Mouse (Mus musculus) spleen, postnatal 10 days (tissue): Measurements from ENCODE around the gene Psmd11.

ENCODE experiments used
- DNase-seq, 2 experiments: peaks; one replicate each; pipeline ENCODE4 v3.0.0; 2021 to 2022; ENCODE audit warnings: low spot score in 2 of 2

The Psmd11 gene

DNA sequence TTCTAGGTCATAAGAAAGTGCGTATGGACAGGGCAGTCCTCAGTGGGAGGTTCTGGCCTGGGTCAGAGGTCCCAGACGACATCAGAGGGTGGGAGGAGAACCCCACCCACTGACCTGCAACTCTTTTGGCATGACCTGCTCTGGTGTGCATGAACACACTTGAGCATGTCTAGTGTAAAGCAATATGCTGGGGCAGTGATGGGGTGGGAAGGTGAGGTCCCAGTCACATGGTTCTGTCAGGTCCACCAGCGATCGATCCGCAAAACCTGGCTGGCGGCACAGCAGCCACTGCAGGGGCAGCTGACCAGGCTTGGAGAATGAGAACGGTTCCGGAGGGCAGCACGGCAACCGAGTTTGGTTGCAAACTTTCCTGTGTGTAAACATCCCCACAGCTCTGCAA lies 53.9 kb downstream of the Psmd11 start:
- no peak for DNase-seq

DNA sequence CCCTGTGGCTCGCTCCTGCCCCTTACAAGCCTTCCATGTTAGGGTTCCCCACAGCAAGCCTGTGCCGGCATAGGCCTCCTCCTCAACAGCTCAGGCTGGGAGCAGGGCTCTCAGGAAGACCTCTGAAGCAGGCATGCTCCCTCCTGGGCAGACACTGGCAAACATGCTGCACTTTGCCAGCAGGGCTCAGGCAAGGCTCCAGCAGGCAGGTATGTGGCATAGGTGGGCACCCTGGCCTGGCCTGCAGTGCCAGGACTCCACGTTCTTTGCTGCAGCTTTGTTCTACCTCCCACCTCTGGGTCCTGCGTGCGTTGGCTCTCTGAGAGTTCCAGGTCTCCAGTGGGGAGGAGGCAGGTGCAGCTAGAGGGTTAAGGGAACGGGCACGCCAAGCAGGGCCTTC lies 54.5 kb downstream of the Psmd11 start:
- DNase-seq = no peak

DNA sequence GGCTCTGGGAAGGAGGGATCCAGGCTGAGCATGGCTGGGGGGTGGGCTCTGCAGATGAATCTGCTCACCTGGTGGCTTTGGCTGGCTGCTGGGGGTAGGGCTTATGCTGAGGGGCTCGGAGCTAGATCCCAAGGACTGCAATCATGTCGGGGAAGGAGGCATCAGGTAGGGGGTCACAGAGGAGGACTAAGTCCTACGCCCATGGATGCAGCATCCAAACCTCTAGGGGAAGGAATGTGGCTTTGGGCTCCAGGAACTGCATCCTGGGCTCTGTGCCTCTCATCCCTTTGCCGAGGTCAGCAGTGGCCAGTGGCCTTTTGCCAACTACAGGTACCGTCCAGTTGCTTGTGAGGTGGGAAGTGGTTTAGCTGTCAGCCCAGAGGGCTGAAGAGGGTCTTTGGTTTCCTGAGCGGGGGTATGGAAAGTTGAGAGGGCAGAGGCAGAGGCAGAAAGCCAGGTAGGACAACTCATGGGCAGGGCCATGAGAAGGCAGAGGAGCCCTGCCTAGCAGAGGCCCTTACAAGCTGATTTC lies 55.2 kb downstream of the Psmd11 start:
- DNase-seq = no peak

DNA sequence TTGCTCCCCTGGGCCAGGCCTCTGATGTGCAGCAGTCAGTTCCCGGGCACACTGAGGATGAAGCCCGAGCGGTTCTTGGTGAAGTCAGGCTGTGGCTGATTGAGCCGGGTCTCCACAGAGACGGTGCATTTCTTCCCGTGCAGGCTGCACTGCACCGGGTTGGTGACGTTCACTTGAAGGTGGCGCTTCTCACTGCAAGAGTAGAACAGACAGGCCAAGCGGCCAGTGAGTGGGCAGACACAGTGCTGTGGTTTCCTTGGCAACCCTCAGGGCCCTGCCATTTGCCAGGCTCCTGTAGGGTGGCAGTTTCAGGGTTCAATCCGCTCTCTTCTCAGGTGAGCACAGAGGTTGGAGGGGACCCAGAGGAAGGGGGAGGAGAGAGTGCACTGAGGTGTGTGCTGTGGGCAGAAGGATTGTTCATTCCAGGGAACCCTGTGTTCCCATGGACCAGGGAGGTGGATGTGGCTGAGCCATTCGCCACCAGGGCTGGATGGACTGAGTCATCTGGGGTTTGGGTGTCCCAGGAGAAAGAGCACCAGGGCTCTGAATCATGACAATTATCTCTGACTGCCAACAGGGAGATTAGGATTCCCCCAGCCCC lies 55.9 kb downstream of the Psmd11 start:
- DNase-seq = no peak

DNA sequence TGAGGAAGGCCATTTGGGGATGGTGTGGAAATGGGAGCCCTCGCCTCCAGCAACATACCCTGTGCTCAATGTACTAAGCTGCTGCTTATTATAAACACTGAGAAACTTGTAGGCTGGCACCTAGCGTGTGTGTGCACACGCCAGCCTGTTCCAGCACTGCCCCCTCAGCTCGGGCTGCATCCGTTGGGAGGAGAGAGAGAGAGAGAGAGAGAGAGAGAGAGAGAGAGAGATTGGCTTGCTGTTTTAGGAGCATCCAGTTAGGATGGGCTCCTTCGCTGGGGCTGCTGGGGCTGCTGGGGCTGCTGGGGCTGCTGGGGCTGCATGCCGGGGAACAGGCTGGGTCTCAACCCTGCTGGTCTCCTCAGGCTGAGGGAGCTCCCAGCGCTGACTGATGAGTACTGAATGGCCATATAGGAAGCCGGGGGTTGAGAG lies 56.7 kb downstream of the Psmd11 start:
- DNase-seq = no peak

DNA sequence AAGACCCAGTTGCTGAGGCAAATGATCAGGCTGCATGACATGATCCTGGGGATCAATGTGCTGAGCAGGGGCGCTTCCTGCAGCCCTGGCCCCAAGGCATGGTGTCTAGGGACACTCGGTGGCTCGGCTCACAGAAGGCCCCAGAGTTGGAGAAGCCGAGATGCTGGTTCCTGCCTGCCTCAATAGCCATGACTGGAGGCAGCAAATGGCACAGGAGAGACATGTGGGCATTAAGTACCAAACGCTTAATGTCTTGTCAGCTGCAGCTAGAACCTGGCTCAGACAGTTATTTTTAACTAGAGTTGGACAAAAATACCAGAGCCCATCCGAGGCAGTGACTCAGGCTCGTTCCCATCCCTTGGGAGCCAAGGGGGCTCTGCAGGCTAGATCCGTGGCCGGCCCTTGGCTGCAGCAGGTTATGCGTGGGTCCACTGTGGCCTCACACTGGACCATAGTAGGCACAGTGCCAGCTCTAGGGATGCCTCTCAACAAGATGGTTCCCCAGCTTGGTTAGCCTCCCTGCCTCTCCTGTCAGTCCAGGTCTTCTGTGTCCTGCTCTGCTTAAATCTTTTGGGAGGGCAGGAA lies 57.3 kb downstream of the Psmd11 start:
- DNase-seq = no peak

DNA sequence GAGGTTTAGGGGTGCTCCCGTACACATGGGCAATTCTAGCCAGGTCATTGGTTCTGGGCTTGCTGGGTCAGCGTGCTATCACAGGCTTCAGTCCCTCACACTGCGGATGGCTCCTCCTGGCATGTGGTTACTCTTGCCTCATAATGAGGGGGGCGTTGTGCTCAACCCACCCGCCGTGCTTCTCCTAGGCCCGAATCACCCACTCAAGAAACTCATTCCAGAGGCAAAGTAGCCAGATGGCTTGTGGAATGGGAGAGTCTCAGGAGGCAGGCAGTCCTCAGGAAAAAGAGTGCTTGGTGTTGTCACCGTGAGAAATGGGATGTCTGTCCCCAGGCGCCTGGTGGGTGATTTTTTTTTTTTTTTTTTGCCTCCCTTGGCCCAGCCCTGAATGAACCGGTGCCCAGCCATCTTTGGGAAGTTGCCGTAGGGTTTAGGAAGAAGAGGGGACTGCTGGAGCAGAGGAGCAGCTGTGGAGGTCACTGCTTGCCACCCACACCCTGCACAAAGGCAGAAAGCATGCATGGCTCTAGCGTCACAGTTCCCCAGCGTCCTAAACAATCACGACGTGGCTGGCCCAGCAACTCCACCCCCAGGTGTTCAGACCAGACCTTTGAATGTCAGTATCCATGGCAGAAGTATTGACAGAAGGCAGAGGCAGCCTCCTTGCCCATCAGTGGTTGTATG lies 59.6 kb downstream of the Psmd11 start:
- no peak for DNase-seq

DNA sequence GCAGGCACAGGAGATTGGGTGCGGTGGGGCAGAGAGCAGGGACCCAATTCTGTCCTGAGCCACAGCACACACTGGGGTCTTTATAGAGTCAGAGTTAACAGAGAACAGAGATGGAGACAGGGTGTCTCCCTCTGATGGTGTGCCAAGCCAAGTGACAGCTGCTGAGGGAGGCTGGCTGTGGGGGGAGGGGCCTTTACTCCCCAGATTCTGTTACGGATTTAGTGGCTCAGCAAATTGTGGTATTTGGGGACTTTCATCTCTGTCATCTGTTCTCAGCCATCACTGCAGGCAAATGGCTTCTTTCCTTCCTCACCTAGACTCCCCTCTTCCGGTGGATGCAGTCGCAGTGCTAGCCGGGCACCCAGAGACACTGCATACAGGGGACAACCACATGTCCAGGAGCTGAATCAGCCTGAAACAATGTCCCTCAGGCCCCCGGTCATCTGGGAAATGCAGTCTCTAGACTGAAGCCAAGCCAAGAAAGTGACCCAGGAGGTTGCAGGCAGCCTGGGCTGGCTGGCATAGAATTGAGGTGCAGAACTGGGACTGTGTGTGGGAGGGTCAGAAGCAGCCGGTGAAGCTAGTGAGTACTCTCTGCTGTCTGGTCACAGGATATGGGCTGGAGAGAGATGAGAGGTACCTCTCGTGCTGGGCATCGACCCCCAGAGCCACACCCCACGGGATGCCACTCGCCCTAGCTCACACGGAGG lies 60.9 kb downstream of the Psmd11 start:
- DNase-seq = no peak

DNA sequence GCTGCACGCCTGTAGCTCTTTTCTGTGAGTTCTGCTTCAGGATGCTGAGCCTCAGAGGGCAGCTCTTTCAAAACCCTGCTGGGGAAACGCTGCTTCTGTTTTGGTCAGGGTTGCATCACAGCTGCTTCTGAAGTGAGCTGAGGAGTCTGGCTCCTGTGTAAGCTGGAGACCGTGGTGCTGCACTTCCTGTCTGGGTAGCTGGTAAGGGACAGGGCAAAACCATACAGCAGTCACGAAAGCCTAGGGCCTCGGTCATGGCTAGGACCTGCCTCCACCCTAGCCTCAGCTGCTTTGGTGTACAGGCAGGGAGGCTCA lies 61.4 kb downstream of the Psmd11 start:
- peak in 1 of 2 experiments; percentile 44 for DNase-seq

DNA sequence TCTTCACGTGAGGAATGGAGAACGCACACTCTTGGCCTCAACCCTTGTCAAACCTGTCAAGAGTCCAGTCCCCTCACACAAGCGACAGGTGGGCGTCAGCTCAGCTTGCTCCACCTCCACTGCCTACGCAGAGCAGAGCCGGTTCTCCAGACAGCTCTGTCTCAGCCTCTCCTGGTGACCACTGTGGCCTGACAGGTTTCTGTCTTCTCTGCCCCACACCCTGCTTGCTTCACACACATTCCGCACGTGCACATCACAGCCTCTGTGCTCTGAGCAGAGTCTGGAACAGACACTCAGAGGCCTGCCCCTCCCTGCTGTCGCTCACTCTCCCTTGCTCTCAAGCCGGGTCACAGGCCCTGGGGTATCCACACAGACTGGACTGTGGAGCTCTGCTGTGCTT lies 62.4 kb downstream of the Psmd11 start:
- no peak for DNase-seq

DNA sequence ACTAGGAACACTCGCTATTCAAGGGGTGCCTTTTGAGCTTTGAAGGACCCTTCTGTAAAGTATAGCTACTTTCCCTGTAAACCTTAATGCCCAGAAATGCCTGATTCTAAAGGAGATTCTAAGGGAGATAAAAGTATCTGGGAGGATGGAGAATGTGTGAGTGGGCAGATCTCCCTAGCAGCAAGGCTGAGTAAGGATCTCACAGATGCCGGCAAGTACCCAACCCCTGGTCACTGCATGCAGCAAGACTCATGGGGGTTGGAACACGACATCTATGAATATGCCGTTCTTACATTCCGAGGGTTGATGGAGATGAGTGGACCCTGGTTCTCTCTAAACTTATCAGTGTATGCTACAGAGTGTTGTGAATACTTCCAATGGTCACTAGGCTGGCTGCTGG lies 64.8 kb downstream of the Psmd11 start:
- no peak for DNase-seq

DNA sequence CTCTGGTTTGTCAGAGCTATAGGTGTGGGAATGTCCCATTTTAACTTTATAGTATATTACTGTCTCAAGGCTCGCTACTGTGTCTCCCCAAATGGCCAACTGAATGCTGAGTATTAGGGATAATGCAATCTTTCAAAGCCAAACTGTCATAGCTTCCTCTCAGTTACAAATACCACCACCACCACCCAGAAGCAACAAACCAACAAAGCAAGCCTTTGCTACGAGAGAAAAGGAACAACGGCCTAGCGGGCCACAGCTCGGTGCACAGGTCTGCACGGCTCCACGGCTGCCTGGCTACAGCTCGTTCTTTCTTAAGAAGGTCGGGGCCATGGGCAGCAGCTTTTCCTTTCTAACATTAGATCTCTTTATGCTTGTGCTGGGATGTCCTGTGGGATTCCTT lies 66.4 kb downstream of the Psmd11 start:
- DNase-seq = peak in 1 of 2 experiments; percentile 44

DNA sequence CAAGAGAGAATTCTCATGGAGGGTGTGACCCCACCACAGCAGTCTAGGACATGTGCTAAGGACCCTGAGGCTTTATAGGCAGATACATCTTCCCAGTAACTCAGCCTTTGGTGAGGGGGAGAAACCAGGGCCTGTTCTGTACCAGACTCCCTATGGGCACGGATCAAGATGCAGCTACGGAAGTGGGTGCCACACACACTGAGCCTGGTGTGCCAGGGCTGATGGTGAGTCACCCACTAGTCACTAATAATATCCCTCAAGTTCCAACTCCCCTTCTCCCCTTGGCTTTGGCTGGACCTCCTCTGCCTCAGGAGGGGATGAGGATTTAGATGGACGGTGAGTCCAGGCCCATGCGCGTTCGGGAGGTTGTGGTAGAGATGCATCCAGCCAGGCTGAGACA lies 67.6 kb downstream of the Psmd11 start:
- no peak for DNase-seq

DNA sequence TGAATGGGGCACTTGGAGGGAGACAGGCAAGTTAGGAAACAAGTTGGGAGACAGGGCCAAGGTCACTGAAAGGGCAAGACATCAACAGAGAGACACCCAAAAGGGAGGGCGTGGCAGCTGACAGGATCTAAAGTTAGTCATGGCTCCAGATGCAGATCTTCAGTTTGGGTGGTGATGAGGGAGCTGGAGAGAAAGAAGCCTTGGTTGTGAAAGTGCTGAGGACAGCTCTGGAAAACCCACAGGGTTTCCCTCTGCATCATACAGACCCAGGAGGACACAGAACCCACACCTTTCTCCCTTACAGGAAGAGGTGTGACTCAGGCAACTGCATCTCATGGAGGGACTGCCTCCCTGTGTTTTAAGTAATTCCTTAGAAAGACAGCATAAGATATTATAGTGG lies 68.2 kb downstream of the Psmd11 start:
- no peak for DNase-seq

DNA sequence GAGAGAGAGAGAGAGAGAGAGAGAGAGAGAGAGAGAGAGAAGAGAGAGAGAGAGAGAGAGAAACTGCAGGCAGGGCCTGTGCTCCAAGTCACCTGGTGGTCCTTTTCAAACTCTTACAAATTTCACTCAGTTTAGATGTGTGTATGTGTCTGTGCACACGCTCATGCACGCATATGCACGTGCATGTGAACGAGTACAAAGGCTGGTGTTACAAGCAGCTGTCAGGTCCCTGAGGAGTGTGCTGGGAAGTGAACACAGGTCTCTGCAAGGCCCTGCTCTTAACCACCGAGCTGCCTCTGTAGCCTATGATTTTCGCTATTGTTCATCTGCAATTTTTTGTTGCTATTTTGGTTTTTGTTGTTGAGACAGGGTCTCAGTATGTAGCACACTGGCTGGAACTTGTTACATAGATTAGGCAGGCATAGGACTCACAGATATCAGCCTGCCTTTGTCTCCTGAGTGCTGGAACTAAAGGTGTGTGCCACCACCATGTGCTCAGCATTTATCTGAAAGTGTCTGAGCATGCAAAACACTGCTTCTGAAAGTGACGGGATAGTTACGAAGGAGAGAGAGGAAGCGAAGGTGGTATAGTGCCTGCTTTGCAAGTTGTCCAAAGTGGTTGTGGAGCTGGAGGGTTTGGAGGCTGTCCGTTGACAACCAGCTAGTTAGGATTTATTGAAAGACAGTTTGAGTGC lies 69.0 kb downstream of the Psmd11 start:
- DNase-seq = no peak

DNA sequence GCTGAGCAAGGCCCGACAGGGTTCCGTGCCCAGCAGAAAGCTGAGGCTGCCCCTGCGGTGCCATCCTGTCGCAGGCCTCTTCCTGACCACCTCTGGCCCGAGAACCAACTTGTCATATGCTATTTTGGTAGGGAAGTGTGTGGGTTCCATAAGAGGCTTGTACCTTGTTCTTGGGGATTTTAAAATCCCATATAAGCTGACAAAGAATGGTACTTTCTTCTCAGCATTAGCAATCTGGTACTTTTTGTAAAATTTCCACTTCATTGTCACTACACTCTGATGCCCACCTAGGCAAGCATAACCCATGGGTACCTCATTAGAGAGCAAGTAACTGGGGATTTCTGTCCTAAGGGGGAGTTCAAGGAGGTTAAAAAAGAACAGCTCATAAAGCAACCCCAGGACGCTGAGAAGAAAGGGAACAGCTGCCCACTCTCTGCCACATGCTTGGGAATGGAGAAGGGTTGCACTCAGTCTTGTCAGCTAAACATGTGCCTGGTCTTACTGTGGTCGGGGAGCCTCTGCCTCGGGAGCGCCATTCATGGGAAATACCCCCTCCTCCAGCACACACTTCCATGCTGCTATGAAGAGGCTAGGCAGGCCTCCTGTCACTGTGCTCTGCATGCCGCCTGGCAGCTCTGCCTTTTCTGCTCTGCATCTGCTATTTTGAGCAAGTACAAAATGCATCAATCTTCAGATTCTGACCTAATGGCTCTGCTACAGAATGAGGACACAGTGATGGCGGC lies 70.1 kb downstream of the Psmd11 start:
- no peak for DNase-seq

DNA sequence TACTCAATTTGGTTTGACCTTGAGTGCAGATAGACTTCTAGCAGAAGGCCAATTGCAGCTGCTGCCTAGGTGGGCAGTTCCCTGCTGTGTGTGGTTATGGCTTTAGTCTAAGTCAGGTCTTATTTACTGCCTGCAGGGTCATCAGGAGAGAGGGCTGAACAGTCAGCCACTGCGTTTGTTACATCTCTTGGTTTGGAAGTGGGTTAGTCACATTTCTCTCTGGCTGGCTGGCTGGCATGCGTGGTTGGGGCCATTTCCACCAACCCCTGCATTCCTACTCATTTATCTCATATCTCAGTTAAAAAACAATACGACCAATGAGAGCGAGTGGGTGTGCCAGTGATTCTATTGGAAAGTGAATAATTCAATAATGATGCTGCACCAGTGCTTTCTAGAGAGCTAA lies 71.1 kb downstream of the Psmd11 start:
- DNase-seq = no peak

DNA sequence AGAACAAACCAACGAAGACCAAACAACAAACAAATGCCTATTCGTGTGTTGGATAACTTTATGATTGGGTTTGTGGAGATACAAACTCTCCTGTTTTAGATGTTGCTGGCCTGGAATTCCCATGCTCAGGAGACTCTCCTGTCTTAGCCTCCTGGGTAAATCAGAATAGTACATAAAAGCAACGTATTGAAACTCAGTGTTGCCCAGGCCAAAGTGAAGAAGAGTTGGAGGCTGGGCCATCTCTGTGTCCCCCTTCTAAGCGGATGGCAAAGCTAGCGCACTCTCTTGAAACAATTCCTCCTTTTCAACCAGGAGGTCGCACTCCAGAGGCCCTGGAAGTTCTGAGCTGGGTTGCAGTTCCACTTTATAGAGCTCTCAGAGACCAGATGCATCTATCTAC lies 74.9 kb downstream of the Psmd11 start:
- no peak for DNase-seq

DNA sequence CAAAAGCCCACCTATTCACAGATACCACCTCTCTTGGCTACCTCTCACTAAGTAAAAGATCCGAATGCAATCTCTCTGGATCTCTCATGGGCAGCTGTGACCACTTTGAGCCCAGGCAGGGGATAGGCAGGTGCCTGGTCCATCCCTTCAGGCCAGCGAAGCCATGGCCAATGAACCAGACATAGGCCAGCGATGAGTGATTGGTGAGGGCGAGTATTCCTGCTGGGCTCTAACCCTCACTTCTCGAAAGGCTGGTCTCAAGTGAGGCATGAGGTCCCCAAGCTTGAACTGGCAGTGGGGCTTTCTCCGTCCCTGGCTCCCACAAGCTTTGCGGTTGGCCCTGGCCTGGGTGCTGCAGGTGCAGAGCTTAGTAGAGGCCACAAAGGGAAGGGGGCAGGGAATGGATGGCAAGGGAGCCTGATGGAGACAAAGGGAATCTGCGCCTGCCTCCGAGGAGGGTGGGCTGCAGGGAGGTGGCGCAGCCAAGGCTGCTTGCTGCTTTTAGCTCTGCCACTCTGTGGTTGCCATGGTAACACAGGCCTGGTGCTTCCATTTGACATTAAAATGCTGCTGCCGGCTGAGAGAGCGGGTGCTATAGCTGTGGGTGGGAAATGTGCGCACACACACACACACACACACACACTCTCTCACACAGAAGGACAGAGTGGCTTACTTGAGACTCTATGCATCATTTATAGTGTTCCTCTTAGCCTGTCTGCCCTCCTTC lies 75.5 kb downstream of the Psmd11 start:
- peak in 1 of 2 experiments; percentile 42 for DNase-seq

DNA sequence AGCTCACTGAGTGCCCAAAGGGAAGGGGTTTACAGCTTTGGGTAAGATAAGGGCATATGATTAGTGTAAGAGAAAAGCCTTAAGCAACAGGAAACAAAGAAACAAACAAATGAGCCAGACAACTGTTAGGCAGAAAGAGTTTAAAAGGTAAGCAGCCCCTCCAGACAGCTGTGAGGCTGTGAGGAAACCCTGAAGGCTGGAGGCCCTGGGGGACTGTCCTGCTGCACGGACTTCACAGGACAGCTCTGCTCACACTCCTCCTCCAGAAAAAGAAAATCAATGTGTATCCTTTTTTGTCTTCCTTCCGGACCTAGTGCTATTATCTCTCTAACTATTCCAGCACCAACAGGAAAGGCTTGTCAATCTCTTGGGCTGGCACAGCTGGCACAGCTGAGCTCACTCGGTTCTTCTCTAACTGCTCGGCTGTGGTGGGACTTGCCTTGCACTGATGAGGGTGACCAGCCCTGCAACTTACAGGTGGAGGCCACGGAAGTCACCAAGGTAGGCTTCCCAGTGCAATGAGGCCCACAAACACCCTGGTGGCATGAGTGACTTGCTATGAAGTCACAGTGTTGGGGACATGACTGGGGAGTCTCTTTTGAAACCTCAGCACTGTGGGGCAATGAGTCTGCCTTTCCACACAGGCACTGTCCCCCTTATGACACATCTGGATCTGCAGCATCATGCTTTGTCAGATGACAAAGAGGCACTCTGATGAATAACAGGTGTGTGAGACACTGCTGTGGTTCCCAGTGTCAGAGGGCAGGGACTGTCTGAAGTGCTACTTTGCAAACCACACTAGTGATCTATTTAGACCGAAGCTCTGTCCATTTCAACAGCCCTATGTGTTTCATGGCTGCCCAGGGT lies 76.3 kb downstream of the Psmd11 start:
- no peak for DNase-seq
